Mouse (Mus musculus) hindlimb bud, embryonic 11.5 days (tissue): Measurements from ENCODE around the gene Lypd6b.

Experiments used
- DNase-seq: peaks from one replicate; pipeline ENCODE4 v3.0.0-alpha.2; 2012; ENCODE audit warnings: low read depth, low spot score; ENCODE audit errors: extremely low spot score

Lypd6b gene

DNA sequence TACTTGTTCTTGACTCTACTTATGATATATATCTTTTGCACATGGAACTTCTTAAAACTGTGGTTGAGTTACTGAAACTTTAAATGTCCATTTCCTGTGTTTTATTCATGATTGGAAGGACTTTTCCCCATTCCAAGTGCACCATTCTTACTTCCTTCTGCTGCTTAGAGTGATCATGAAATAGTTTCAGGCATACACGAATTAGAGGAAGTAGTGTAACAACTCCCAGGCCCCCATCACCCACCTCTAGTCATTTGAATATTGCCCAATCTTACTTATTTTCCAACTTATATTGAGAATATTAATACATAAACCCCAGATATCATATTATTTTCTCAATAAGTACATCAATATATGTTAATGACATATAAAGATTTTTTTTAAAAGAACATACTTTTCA lies 139.9 kb downstream of the Lypd6b start:
- DNase-seq = no peak

DNA sequence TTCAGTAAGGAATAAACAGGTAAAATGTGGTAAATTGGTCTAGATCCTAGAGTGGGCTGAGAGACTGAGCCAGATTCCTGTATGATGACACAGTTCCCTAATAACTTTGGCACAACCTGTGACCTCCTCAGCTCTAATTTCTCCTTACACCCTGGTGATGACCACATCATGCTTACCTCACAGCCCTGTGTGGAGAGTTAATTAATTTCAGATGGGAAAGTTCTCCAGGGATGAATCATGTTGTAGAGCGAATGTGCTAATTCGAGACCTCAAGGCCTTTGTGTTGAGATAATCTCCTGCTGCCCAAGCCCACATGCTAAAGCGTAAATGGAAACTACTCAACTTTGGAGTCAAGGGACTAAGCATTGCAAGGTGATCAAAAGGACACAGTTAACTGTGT lies 142.4 kb downstream of the Lypd6b start:
- DNase-seq = no peak

DNA sequence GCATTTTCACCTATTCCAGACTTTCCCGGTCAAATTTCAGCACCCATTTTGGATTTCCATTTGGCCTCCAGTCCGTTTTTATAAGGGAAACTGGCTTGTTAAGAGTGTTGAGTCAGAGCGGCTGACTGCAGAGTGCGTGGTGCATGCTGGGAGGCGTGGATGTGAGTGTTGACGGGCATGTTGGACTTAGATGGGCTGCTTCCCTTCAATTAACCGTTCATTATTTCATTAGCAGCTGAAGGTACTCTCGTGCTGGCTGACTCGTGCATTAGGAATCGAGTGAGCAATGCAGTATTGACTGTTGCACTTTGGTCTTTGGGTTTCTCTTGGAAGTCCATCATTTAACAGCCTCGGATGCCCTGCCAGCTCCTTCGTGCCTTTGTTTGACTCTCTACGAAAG lies 150.1 kb downstream of the Lypd6b start:
- no peak for DNase-seq

DNA sequence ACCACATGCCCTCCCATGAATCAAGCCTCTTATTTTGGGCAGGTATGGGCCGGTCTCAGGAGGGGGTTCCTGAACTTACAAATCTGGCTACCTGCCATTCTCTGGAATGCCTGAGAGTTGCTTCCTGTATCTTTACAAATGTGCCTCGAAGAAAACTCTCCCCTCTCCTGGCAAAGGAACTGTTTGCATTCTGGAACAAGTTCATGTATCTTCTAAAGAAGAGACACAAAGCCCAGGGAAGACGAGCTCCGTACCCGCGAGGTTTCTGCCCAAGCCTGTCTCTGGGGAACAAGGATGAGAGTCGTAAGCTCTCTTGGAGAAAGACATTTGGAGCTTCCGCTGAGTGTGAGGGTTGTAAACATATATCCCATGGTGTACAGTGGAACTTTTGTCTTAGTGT lies 150.8 kb downstream of the Lypd6b start:
- DNase-seq = no peak

DNA sequence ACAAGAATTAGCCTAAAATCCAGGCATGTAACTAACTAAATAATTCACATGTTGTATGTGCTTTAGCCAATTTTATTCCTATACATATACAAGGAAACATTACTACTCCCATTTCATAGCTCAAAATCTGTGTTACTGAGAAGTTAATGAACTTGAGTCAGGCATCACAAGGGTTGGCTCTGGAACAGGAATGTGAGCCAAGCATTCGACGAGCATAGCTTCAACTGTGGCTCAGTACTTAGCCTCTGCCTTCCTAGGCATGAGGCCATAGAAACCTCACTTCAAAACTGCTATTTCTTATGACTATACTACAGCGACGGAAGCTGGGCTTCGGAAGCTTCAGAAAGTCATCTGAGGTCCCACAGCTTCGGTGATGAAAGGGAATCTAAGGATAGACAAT lies 152.9 kb downstream of the Lypd6b start:
- DNase-seq = no peak

DNA sequence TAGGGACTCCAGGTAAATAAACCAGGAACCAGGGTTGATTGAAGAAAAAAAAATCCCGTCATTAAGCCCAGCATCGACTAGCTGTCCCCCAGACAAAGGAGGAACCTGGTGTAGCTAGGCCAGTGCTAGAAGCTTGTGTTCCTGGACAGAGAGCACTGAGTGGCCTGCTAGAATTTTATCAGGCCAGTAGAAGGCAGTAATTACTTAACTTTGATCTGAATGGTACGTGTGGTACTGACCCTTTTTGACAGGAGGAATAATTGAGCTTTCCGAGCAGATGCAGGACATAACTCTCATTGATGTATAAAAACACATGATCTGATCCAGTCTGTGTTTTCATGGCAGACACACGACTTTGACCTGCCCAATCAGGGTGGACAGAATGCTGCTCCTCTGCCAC lies 154.6 kb downstream of the Lypd6b start:
- DNase-seq = no peak

DNA sequence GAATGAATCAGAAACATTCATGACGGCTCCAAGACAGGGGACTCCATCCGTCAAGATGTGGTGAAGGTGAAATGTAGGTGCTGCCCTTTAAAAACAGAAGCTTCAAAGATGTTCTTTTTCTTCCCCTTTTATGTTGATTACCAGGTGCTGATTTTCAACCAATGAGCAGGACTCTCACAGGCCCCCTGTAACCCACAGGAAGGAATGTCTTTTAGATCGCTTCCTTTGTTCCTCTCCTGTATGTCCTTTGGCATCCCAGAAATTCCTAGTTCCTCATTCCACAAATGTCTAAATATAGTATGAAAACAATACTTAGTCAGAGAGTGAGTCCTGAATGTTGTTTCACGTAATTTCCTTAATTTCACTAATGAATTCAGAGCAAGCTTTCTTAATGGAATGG lies 164.2 kb downstream of the Lypd6b start:
- DNase-seq = no peak

DNA sequence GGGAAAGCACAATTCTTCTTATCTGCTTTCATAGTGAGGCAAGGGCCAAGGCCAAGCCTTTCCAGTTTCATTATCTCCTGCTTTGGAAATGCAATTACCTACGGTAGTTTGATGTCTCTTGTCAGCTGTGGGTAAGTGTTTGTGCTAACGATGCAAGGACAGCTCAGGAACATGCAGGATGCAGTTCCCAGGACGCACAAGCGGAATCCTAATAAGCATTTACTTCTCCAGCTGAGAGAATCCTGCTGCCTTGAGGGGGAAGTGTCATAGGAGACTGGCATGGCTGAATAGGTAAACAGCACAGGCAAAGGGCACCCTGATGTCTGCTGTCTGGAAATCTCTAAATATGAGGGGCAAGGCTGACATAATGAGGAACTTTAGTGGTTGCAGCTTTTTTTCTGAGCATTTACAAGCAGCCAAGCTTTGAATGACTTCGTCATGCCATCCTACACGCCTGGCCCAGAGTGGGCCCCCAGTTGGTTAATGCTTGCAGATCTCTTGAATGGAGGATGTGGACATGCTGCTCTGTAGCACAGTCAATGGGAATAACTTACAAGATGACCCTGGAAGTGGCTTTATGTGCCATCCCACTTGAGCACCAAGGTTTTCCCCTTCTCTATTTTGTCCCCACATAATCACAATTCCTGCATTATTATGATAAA lies 165.3 kb downstream of the Lypd6b start:
- no peak for DNase-seq

DNA sequence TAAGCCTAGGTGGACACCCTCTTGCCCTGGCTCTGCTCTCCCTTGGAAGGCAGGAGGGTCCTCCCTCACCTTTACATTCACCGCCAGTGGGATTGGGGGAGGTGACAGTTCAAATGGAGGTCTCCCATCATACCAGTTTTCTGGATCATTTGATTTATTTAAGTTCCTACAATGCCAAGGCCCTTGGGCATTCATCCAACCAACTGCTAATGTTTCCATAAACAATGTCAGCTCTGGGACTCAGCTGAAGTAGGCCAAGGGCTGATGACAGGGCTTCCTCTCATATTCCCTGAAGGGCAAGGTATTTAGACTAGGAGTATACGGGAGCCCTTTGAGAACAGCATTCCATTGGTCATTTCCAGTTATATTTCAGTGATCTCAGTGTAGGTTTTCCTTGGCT lies 170.0 kb downstream of the Lypd6b start:
- no peak for DNase-seq

DNA sequence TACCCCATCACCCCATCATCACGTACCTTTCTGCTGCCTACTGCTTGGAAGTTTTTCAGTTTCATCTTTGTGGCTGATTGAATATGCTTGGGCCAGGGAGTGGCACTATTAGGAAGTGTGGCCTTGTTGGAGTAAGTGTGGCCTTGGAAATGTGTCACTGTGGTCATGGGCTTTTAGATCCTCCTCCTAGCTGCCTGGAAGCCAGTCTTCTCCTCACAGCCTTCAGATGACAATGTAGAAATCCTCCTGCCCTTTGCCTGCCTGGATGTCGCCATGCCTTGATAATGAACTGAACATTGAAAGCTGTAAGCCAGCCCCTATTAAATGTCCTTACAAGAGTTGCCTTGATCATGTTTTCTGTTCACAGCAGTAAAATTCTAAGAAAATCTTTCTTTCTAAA lies 174.5 kb downstream of the Lypd6b start:
- no peak for DNase-seq

DNA sequence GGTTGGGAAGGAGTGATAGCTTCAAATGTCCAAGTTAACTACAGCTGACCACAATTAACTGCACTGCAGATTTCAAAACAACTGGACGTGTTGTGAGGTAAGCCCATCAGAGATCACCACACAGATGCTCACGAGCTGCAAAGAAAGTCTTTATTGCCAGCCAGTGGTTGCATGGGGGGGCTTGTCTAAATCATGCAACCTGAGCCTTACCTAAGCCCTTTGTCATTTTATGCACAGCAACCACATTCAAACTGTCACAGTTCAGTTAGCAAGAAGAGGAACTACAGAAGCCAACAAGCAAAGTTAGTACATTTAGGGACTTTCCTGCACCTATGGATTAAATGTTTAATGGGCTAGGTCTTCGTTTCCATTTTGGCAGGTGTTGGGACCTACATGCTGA lies 177.4 kb downstream of the Lypd6b start:
- DNase-seq = no peak

DNA sequence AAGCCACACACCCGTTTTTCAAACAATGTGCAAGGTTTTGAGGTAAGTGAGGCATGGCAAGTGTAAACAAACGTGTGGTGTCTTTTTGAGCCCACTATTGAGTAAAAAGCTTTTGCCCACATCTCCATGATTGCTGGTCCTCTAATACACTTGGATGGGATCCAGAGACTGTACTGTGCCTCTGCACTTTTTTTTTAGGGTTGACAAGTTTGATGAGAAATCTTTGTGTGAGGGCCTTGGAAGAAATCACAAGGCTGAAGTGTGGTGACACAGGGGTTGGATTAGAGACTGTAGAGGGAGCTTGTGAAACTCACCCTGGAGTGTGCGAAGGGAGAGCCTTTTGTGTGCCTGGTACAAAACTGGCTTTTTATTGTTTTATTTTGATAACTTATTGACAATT lies 180.3 kb downstream of the Lypd6b start:
- no peak for DNase-seq

DNA sequence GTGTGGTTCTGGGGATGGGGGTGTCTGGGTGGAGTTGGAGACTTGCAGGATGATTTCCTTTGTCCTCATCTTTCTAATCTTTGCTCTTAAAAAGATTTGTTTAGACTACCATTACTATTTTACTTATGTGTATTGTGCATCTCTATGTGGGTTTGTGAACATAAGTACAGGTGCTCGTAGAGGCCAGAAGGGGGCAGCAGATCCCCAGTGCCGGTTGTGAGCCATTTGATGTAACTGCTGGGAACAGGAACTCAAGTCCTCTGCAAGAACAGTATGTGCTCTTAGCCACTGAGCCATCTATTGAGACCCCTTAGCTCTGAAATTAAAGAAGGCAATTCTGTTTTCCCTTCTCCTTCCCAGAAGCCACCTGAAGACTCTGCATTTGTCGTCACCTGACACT lies 183.5 kb downstream of the Lypd6b start:
- no peak for DNase-seq

DNA sequence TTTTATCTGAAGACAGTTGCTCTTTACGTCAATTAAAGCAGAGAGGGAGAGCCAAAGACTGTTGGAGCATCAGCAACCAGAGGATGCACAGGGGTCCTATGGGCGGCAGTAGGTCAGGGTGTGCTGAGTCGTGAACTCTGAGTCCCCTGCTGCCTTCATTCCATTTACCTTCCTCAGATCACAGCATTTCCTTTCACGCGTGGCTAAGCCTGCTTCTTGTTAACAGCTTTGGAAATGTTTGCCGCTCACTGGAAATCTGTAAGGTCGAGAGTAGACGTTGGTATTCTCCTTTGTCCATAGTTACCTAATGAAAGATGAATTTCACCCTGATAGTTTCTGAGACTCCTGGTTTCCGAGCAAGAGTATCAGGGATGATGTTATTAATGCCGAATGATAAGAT lies 191.1 kb downstream of the Lypd6b start:
- no peak for DNase-seq

DNA sequence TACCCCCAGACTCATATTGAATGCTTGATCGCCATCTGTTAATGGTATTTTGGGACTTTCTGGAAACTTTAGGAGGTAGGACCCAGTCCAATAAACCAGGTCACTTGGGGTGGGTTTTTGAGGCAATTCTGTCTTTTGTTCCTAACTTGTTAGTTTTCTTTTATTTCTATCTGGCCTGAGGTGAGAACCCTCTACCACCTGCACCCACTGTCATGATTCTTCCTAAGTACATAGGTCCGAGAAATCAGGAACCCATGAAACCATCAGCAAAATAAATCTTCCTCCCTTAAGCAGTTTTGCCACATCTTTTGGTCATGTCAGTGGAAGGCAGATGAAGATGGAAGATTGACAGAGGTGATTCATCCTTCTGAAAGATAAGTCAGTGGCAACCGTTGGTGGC lies 192.5 kb downstream of the Lypd6b start:
- DNase-seq = no peak

DNA sequence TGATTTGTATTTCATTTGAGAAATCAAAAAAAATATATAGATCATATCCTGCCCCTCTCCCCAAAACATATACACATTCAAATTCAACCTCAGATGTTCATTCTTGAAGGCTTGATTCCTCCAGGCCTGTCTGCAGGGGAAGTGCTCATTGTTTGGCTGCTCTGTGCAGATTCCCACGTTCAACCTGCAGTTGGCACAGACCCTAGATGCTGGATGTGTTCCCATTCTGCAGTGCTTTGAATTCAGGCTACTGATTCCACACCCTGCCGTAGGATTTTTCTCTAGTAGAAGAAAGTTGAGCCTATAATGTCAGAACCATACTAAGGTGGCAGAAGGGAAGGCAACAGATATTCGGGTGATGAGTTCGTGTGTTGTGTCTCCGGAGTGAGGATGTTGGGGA lies 195.5 kb downstream of the Lypd6b start:
- no peak for DNase-seq

DNA sequence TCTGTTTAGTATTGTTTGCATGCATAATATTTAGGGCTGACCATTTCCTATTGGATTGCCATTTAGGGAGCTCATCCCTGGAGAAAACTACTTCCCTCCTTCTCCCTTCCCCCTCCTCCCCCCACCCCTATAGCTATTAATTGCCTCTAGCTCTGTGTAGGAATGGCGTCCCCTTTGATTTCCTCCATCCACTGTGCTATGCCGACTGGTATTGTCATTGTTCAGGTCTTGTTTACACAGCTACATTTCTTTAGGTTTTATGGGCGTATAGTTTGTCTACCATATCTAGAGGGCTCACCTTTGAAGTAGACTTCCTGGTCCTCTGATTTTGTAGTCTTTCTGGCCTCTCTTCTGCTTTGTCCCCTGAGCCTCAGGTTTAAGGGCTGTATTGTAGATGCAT lies 197.3 kb downstream of the Lypd6b start:
- DNase-seq = no peak

DNA sequence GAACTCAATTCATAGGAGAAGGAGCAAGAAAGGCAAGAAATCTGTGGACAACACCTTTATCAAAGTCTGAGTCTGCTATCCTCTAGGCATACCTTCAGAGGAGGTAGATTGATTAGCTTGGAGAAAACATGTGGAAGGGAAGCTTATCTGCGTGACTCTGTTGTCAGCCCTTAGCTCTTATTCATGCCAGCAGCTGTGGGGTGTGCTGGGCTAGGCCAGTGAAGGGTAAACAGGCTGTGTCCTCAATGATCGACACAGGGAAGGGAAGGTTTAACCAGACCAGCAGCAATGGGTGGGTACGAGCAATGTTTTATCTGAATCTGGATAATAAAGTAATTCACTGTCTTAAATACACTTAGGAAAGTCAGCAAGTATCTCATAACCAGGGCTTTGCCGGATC lies 208.4 kb downstream of the Lypd6b start:
- DNase-seq = no peak

DNA sequence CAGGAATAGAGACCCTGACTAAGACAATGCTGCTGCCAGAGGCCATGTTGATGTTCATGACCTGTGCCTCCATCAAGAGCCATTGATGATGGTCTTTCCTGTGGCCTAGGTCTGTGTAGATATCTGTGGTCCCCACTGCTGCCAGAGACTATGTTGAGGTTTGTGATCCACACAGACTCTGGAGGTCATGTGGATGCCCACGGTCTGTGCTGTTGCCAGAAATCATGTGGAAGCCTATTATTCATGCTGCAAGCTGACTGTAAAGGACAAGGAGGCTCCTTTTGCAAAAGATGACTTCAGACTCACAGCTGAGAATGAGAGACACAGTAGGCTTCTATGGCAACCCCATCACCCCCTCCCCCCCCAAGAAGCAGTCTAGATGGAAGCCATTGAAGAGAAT lies 209.7 kb downstream of the Lypd6b start:
- DNase-seq = no peak
